Mouse (Mus musculus): ENCODE measurements at regions not wholly inside any gene's neighbourhood (a gene's known extent, or its start where the extent isn't known, plus 50 kb on each side); places are given as distances from the start of the nearest gene placed in this dataset.

DNA sequence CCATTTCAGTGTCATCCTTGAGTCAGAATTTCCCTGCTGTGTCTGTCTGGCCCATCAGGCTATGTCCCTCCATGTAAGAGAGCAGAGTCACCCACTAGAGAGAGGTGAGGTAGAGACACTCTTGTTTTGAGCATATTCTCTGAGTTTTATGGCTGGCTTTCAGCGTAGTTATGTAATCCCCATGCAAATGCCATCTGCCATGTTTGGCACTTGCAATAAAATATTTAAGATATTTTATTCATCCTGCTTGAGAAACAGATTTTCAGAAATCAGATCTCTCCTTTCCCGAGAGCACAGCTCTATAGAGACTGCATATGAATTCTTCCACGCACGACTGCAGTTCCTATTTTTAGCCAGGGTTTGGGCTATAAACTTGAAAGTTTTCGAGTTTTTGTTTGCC, 331.1 kb downstream of the Slc4a3 start:
- TF ChIP-seq ZNF384 (IDR thresholded peaks at IDR 0.05; ENCODE audit: low read depth, low read length) = no peak
- TF ChIP-seq HCFC1 (IDR thresholded peaks at IDR 0.05; ENCODE audit: borderline replicate concordance, insufficient read depth, low read length) = no peak
- TF ChIP-seq ZC3H11A (IDR thresholded peaks at IDR 0.05; ENCODE audit: borderline replicate concordance, low read depth, low read length) = no peak

Data from ES-E14 (cell line).